Mouse (Mus musculus): Measurements from ENCODE around the gene Prss28.

DNA sequence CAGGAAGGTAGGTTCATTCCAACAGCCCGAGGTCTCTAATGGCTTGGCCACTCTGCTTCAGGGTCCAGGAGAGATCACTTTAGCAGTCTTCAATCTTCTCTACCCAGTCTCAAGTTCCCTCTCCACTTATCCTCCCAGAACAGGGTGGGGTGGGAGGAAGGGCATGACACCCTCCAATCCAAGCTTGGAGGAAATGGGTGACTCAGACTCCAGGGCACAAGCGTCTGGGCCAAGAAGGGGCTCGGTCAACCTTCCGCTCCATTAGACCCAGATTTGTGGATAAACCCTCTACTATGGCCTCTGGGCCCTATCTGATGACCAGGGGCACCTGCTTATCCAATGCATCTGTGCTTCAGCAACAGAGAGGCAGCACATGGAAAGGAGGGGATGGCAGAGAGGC, 37.0 kb downstream of the Prss28 start, which contains the start of gene Tpsab1:
- TF ChIP-seq CTCF (IDR thresholded peaks at IDR 0.05; ENCODE audit: borderline replicate concordance, extremely low read depth, insufficient read depth, insufficient read length) (no peak), POLR2A (IDR thresholded peaks at IDR 0.05; ENCODE audit: borderline replicate concordance, extremely low read depth, insufficient read depth, insufficient read length, poor library complexity, severe bottlenecking) (no peak)

Data from brain, embryonic 14.5 days (tissue).